Mouse (Mus musculus) liver, postnatal 0 days (tissue): Measurements from ENCODE around the gene Ppp6r2.

Experiments used
- CTCF ChIP-seq: sonication (generic); IDR thresholded peaks from 2 replicates; pipeline ENCODE4 v1.5.1; 2016; ENCODE audit warnings: antibody characterized with exemption, low read depth
- EP300 ChIP-seq: IDR thresholded peaks from 2 replicates; pipeline ENCODE4 v1.6.1; 2016; ENCODE audit warnings: antibody characterized with exemption, low read depth, mild to moderate bottlenecking

DNA sequence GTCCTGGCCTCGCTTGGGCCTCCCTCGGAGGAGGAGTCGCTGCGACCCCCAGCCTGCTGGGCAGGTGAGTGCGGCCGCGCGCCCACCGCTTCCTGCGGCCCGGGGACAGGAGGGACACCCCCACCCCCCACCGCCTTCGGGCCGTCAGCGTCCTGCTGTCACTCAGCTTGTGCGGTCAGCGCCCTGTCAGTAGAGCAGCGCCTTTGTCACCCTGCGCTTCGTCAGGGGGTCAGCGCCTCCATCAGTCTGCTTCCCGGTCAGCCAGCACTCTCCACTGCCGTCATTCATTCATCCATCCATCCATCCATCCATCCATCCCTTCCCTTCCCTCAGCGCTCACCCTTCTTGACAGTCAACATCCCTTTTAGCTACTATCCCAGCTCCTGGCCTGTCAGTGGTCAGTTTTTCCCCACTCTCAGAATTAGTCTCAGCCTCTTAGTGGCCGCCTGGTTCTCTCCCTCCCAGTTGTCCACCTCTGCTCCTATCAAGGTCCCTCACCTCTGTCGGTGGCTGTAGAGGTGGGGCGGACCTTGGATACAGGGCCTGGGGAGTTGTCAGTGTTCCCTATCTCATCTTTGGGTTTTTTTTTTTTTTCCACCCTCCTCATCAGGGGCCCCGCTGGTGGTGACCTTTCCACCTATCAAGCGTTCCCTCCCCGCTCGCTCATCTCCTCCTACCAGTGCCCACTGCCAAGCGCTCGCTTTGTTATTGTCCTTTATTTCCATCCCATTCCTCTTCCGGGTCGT is 536 bp downstream of the Ppp6r2 start:
- 0 out of 2 replicates have a peak, but pooled peaks have one; percentile 2 for TF ChIP-seq CTCF
- TF ChIP-seq EP300, result no peak
